Mouse (Mus musculus): ENCODE measurements around the gene Kif2c. TPM values are rescaled to one million over a fixed set of nuclear protein-coding genes. Genes with fewer than 3 reads are reported as not detected.
"Not testable (repeated sequence)": the region's sequence is repeated elsewhere in the genome, so short reads cannot be mapped to it uniquely, and the experiment has no call there.

Kif2c gene
- polyA plus RNA-seq, 1 experiment, result 0.54 TPM

DNA sequence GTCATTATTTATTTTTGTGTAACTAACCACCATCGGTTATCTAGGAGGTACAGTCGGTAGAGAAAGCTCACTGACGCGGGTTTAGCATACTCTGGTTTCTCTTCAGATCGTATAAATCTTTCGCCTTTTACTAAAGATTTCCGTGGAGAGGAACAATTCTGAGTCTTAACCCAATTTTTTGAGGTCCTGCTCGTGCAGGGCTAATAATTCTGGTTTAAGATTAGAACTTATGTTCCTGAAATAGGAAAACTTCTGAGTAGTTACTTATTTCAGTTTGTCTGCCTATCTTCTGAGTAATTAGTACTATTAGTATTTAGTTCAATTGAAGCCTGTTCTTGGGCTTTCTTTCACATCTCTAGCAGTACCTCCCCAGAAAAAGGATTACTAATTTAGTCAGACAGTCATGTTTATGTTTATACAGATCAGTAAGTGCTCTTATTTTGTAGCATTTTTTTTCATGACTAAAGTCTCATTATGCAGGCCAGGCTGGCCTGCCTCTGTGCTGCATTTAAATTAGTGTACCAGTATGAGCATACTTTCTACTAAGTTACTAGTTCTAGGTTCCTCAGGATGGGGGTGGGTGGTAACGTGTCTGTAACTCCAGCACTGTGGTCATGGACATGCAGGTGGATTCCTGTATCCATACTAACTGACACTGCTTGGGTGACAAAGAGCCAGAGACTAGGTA lies 7.6 kb upstream of the Kif2c start:
- TF ChIP-seq POLR2A (IDR thresholded peaks at IDR 0.05; ENCODE audit: extremely low read depth, insufficient read depth, low read length) (peak; percentile 77), CTCF (IDR thresholded peaks at IDR 0.05; ENCODE audit: extremely low read depth, insufficient read depth, low read length) (no peak)
- Histone ChIP-seq H3K4me1 (ENCODE audit: control insufficient read depth, insufficient read depth, low read length) (0 out of 2 replicates have a peak, but pooled peaks cover 1% of the 10 kb centered on the region), H3K4me3 (ENCODE audit: insufficient read depth, low read length) (peak overlapping the region; percentile 12; the same call in 1 of the 2 replicates), H3K27ac (ENCODE audit: insufficient read depth, low read length) (no peak overlapping the region)

DNA sequence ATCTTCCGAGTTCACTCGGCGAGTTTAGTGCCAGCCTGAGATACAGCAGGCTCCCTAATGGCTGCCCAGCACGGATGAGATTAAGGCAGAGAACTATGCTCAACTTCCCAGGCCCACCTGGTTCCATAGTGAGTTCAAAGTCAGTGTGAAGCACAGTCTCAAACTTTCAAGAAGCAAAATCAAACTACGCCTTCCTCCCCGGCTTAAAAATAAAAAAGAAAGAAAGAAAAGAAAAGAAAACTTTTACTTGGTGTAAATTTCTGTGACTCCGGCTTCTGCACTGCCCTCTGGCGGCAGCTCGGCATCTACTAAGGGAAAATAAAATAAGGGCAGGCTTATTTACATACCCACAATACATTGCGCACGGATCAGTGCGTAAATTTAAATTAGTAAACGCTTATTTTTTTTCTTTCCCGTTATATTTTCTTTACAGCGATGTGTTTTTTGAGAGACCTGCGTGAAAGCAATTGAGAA lies 7.0 kb upstream of the Kif2c start:
- 0 out of 2 replicates have a peak, but pooled peaks cover 1% of the 10 kb centered on the region for H3K4me1 ChIP-seq (ENCODE audit: control insufficient read depth, insufficient read depth, low read length)
- no peak overlapping the region for H3K27ac ChIP-seq (ENCODE audit: insufficient read depth, low read length)
- TF ChIP-seq POLR2A (IDR thresholded peaks at IDR 0.05; ENCODE audit: extremely low read depth, insufficient read depth, low read length) (no peak), CTCF (IDR thresholded peaks at IDR 0.05; ENCODE audit: extremely low read depth, insufficient read depth, low read length) (peak; percentile 73)
- H3K4me3 ChIP-seq (ENCODE audit: insufficient read depth, low read length), result peak overlapping the region; percentile 12; the same call in 1 of the 2 replicates

DNA sequence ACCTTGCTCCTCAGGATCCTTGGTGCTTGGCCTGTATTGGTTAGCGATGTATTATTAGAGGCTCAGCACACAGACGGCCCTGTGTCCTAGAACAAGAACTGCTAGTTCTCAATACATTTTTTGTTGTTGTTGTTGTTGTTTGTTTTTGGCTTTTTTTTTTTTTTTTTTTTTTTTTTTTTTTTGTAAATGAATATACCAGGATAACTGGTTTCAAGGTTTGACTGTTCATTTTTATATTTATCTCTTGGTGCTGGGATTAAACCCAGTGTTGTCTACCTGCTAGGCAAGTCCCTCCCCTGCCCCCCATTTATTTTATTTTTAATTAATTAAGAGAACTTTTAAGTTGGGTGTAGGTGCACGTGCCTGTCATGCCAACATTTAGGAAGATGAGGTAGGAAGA lies 6.5 kb upstream of the Kif2c start:
- Histone ChIP-seq H3K27ac (ENCODE audit: insufficient read depth, low read length) (no peak overlapping the region), H3K4me3 (ENCODE audit: insufficient read depth, low read length) (peak overlapping the region; percentile 12; the same call in 1 of the 2 replicates), H3K4me1 (ENCODE audit: control insufficient read depth, insufficient read depth, low read length) (0 out of 2 replicates have a peak, but pooled peaks cover 1% of the 10 kb centered on the region)
- TF ChIP-seq POLR2A (IDR thresholded peaks at IDR 0.05; ENCODE audit: extremely low read depth, insufficient read depth, low read length), result no peak
- TF ChIP-seq CTCF (IDR thresholded peaks at IDR 0.05; ENCODE audit: extremely low read depth, insufficient read depth, low read length), result no peak

DNA sequence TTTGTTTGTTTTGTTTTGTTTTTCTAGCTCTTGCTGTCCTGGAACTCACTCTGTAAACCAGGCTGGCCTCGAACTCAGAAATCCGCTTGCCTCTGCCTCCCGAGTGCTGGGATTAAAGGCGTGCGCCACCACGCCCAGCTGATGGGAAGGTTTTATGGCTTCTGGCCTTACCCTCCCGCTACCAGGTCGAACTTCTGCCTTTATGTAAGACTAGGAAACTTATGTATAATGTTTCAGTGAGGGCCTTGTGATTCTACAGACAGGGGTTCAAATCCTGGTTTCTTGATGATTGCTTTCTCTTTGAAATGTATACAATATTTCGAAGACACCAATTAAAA lies 289 bp upstream of the Kif2c start:
- H3K27ac ChIP-seq (ENCODE audit: insufficient read depth, low read length); H3K4me1 ChIP-seq (ENCODE audit: control insufficient read depth, insufficient read depth, low read length): not testable (repeated sequence)
- H3K4me3 ChIP-seq (ENCODE audit: insufficient read depth, low read length), result peak overlapping the region; percentile 43

DNA sequence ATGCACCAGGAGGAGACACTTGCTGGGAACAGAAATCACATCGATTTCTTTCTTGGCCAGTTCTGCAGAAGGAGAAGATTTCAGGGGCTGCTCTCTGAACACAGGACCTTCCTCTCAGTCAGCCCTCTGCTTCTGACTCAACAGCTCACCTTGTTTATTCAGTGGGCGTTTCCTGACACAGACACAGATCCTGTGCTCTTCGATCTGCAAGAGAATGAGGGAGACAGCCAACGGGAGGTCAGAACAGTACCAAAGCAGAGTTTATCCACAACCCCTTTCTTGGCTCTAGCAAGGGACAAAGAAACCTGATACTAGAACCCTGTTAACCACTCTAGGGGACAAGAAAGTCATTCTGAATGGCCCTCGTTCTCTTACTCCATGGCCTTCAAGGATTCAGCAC lies 12.5 kb downstream of the Kif2c start:
- no peak overlapping the region for H3K27ac ChIP-seq (ENCODE audit: insufficient read depth, low read length)
- H3K4me3 ChIP-seq (ENCODE audit: insufficient read depth, low read length), result no peak overlapping the region
- H3K4me1 ChIP-seq (ENCODE audit: control insufficient read depth, insufficient read depth, low read length), result no peaks in the 10 kb centered on the region
- TF ChIP-seq POLR2A (IDR thresholded peaks at IDR 0.05; ENCODE audit: extremely low read depth, insufficient read depth, low read length), result no peak
- no peak for TF ChIP-seq CTCF (IDR thresholded peaks at IDR 0.05; ENCODE audit: extremely low read depth, insufficient read depth, low read length)

DNA sequence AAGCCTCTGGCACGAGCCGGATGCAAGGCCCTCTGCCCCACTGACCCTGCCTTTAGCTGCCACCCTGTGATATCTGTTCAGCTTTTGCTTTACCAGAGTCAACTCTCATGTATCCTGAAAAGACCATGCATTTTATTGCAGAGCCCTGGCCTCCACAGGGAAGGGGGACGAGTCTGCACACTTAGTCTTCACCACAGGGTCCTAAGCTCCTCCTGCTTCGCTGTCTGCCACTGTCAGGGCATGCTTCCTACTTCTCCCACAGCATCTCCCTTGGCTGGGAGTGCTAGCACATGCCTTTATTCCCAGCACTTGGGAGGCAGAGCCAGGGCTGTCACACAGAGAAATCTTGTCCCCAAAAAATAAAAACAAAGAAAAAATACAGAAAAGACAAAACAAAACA lies 21.3 kb downstream of the Kif2c start:
- no peak for TF ChIP-seq POLR2A (IDR thresholded peaks at IDR 0.05; ENCODE audit: extremely low read depth, insufficient read depth, low read length)
- no peak for TF ChIP-seq CTCF (IDR thresholded peaks at IDR 0.05; ENCODE audit: extremely low read depth, insufficient read depth, low read length)
- H3K27ac ChIP-seq (ENCODE audit: insufficient read depth, low read length), result no peak overlapping the region
- no peaks in the 10 kb centered on the region for H3K4me1 ChIP-seq (ENCODE audit: control insufficient read depth, insufficient read depth, low read length)
- no peak overlapping the region for H3K4me3 ChIP-seq (ENCODE audit: insufficient read depth, low read length)

DNA sequence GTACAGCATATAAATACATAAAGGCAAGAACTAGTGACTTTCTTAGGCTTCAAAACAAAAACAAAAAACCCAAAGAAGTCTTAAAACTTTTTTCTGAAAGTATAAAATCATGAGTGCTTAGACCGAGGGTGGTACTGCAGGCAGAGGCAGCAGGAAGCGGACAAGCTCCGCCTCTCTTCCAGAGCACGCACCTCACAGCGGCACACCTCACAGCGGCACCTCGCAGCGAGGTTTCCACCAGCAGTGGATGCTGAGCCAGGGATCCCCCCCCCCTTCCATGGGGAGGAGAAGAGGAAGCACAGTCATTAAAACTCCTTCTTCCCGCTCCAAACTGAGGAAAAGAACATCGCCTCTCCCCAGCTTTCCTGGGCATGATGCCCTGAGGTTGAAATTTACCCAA lies 22.8 kb downstream of the Kif2c start:
- Histone ChIP-seq H3K27ac (ENCODE audit: insufficient read depth, low read length) (no peak overlapping the region), H3K4me3 (ENCODE audit: insufficient read depth, low read length) (no peak overlapping the region), H3K4me1 (ENCODE audit: control insufficient read depth, insufficient read depth, low read length) (no peaks in the 10 kb centered on the region)
- TF ChIP-seq CTCF (IDR thresholded peaks at IDR 0.05; ENCODE audit: extremely low read depth, insufficient read depth, low read length), result no peak
- TF ChIP-seq POLR2A (IDR thresholded peaks at IDR 0.05; ENCODE audit: extremely low read depth, insufficient read depth, low read length), result no peak

DNA sequence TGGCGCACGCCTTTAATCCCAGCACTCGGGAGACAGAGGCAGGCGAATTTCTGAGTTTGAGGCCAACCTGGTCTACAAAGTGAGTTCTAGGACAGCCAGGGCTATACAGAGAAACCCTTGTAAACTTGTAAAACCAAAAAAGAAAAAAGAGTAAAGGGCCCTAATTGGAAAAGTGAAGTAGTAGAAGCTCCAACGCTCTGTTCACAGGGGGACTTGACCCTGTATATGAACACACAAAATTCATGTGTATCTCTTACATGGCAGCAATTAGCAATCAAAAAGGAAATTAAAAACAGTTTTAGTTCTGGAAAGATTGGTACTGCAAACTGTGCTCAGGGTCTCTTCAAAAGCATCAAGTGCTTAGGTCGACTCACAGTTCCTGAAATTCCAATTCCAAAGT lies 26.1 kb downstream of the Kif2c start:
- TF ChIP-seq CTCF (IDR thresholded peaks at IDR 0.05; ENCODE audit: extremely low read depth, insufficient read depth, low read length), result no peak
- TF ChIP-seq POLR2A (IDR thresholded peaks at IDR 0.05; ENCODE audit: extremely low read depth, insufficient read depth, low read length), result no peak
- Histone ChIP-seq H3K4me3 (ENCODE audit: insufficient read depth, low read length) (peak overlapping the region; percentile 87), H3K27ac (ENCODE audit: insufficient read depth, low read length) (no peak overlapping the region), H3K4me1 (ENCODE audit: control insufficient read depth, insufficient read depth, low read length) (no peaks in the 10 kb centered on the region)

DNA sequence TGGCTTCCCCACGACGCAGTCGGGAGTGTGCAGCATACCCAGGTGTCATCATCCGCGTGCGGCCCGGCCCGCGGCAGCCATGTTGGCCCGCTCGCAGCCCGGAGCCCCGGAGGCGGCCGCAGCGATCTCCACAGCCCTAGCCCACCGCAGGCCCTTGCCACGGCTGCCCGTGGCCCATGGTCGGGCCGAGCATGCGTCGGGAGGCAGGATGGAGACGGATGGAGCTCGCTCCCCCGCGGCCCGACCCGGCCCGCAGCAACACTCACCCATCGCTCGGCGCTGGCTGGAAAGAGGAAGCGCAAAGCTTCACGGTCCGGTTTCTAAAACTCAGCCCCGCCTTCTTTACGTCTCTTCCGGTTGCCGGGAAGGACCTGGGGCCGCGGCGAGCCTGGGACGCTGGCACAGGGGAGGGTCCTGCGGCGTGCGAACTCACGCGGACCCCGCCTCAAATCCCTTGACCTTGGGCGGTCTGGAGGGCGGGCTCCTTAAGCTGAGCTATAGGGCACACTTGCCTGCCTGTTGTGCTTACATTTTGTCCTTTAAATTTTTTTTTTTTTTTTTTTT lies 26.6 kb downstream of the Kif2c start, which contains the start of gene Rps8:
Gene Rps8, minus strand, starts transcription at position 452 of the 564 bp plus-strand sequence.
- TF ChIP-seq CTCF (IDR thresholded peaks at IDR 0.05; ENCODE audit: extremely low read depth, insufficient read depth, low read length) (no peak), POLR2A (IDR thresholded peaks at IDR 0.05; ENCODE audit: extremely low read depth, insufficient read depth, low read length) (peak; percentile 94)
- Histone ChIP-seq H3K4me3 (ENCODE audit: insufficient read depth, low read length) (peak within 1 kb of the TSS; percentile 87), H3K4me1 (ENCODE audit: control insufficient read depth, insufficient read depth, low read length) (no peaks in the 10 kb centered on the region), H3K27ac (ENCODE audit: insufficient read depth, low read length) (peak within 1 kb of the TSS; percentile 43)

All from cortical plate, adult 2 months (tissue).